Mouse (Mus musculus): ENCODE measurements at regions not wholly inside any gene's neighbourhood (a gene's known extent, or its start where the extent isn't known, plus 50 kb on each side); places are given as distances from the start of the nearest gene placed in this dataset.

DNA sequence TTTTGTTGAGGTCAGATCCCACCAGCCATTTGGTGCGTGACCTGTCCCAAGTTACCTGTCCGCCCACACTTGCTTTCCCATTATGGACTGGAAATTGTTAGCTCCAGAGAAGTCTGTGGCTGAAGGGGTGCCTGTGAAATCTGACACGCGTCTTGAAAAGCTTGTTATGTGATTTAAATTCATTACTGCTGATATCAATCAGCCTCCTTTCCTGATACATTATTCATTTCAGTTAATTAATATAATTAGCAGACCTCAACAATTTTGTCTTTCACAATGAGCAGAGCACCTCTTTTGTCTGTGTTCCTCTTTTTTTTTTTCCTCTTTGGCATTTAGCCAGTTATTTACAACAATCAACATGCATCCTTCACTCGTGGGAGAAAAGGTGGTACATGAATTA is 58.6 kb upstream of the Grip1 start:
- in situ Hi-C loops (cut with MboI, MseI), result no loop called here

DNA sequence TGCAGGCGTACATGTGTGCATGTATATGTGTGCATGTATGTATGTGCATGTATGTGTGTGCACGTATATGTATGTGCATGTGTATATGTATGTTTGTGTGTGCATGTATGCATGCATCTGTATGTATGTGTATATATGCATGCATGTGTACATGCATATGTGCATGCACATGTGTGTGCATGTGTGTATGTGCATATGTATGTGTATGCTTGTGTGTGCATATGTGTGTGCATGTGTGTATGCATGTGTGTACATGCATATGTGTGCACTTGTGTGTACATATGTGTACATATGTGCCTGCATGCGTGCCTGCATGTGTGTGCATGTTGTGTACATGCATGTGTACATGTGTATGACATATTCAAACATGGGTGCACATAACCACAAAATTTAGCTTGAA is 65.7 kb upstream of the Grip1 start:
- in situ Hi-C loops (cut with MboI, MseI), result no loop called here

GRCm38 (mm10) chr10:119382257-119382656 is 71.4 kb upstream of the Grip1 start:
- in situ Hi-C loops (cut with MboI, MseI), result loop anchor here (5.0 kb wide), 1 partner anchor 795 kb away; no protein-coding TSS in a partner anchor

DNA sequence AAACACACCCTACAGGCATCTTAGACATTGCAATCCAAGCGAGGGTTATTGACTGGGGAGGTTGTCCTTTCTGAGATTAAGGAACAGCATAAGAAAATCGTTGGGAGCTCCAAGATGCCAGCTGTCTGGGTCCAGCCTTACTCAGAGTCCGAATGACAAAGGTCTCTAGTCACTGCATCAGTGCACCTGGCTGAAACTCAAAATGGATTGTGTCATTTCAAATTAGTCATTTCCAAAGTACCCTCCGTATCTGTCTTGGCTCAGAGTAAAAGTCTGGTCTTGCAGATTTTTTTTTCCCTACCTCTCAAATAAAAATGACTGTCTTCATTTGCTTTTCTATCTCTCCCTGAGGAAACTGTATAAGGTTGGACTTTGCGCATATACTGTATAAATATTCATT is 85.1 kb upstream of the Grip1 start:
- in situ Hi-C loops (cut with MboI, MseI), result no loop called here

DNA sequence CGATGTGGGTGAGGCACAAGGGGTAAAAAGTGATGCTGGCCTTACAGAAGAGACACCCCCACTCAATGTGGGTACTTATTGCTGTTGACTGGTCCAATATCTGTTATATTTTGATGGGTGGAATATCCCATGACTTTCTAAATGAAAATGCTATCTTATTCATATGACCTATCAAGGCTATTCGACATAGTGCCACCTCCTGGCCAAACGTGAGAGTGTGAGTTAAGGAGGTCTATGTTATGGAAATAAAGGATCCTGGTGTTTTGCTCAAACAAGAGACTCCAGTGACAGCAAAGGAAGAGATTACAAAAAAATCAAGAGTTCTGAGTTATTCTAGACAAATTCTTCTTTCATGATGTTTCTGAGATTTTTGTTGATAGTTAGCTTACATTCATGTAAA is 90.0 kb upstream of the Grip1 start:
- in situ Hi-C loops (cut with MboI, MseI), result no loop called here

- in situ Hi-C loops (cut with MboI, MseI), result no loop called here
Measured at GRCm38 (mm10) chr10:119358730-119359292, 94.8 kb upstream of the Grip1 start.

GRCm38 (mm10) chr10:119342317-119343114 is 102.7 kb upstream of the Cand1 start:
- in situ Hi-C loops (cut with MboI, MseI), result no loop called here

DNA sequence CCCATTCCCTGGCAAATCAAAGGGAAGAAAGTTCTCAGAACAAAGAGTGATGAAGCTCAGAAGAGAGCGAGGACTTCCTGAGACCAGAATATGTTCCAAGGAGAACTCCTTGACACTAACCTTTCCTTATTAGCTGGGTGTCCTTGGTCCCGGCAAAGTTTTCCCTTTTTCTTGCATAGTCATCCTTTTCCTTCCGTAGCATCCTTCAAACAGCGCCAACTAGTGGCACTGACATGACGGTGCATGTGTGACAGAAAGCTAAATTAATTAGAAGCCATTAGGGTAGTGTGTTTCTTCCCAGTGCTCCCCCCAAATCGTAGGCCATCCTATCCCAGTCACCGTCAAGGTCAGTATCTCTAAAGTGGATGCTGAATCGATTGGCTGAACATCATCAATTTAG is 100.5 kb upstream of the Cand1 start:
- in situ Hi-C loops (cut with MboI, MseI), result no loop called here

GRCm38 (mm10) chr10:119326912-119327311 is 87.1 kb upstream of the Cand1 start:
- in situ Hi-C loops (cut with MboI, MseI), result no loop called here

GRCm38 (mm10) chr10:119319953-119320352 is 80.1 kb upstream of the Cand1 start:
- in situ Hi-C loops (cut with MboI, MseI), result no loop called here

DNA sequence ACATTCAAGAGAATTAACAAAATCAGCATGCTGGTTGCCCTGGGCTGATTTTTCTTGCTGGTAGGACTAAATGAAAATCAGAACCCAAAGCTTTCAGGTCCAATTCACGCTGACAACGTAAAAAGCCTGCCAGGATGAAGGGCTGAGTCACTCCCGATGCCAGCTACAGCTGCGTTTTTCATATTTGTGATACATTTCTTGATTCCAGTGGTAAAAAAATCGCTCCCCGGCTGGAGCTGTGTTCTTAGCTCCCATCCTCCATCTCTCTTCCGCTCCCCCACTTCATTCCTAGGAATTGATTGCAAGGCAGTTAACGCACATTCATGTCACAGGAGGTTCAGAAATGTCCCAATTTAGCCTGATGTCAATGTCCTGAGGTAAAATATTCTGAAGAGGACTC is 78.6 kb upstream of the Cand1 start:
- in situ Hi-C loops (cut with MboI, MseI), result no loop called here

- in situ Hi-C loops (cut with MboI, MseI), result no loop called here
Measured at GRCm38 (mm10) chr10:119311578-119311977, 71.7 kb upstream of the Cand1 start.

DNA sequence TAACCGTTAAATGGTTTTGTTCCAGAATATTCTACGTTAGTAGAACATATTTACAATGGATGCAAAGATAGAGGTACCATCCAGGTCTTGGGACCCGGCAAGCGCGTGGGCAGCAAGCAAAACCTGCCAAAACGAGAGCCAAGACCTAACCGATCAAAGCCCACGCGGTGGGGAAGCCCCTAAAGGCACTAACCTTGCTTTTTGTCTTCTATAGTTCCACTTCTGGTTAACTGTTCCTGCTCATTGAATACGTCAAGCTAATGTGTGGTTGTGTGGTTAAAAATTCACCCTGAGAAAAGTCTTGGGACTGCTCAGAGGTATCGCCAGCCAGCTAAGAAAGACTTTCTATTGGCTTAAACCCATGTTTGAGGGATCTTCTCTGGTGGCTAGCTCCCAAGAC is 55.9 kb upstream of the Cand1 start:
- in situ Hi-C loops (cut with MboI, MseI), result no loop called here

GRCm38 (mm10) chr10:119294454-119295149 is 54.7 kb upstream of the Cand1 start:
- in situ Hi-C loops (cut with MboI, MseI), result no loop called here

DNA sequence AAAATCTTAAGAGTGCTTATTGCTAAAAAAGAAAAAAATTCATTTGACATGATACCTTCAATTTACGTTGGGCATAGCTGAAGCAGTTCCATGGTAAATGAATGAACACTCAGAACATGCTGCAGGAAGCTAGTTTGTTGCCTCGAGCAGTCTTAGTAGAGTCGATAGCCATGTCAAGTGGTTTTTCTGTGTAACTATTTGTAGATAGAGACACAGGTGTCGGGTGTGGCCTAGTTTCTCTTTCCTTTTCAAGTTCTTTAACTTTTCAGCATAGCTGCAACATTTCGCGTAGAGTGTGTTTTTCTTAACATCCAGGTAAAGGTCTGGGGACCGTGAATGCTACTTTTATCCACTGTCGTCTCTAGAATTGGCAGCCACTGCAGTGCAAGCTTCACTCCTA is 53.5 kb upstream of the Cand1 start:
- in situ Hi-C loops (cut with MboI, MseI), result no loop called here
